Mouse (Mus musculus): Measurements from ENCODE around the gene Anks1b. TPM values are rescaled to one million over a fixed set of nuclear protein-coding genes. Genes with fewer than 3 reads are reported as not detected.

The Anks1b gene
- polyA plus RNA-seq, 1 experiment = 0.19 TPM

DNA sequence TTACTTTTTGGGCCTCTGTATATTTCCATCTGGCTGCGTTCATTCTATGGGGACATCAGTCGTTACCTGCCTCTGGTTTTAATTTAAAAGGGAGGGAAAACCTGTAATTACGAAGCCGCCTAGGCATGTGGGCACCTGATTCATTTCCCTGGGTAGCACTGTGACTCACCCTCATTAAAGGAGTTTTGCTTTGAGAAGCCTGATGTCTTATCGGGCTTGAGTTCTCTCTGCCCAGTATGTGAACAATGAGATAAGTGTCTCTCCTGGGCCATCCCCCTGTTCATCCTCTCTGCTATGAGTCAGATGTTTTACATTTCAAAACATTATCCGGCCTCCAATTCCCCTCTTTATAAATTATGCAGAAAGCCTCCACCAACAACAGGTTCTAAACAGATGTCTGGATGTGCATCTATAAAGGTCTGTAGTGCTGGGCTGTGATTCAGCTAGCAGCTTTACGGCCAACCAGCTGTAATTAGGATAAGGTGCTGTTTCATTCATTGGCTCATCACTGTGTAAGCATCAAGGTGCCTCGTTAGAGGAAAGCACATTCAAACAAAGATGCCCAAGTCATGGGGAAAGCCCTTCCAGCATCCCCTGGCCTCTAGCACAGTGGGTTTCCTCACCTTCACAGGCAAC is 507.5 kb downstream of the Anks1b start:
- Histone ChIP-seq H3K36me3 (ENCODE audit: control insufficient read depth, insufficient read depth, low read length) (no peaks in the 10 kb centered on the region), H3K4me3 (ENCODE audit: extremely low read depth, insufficient read depth, insufficient read length) (no peak overlapping the region), H3K27ac (ENCODE audit: insufficient read depth, low read length) (no peak overlapping the region), H3K27me3 (ENCODE audit: control insufficient read depth, insufficient read depth, low read length) (no peaks in the 10 kb centered on the region), H3K4me1 (ENCODE audit: control insufficient read depth, insufficient read depth, insufficient read length) (no peaks in the 10 kb centered on the region)
- 83% methylated on average over 8 of the region's 8 CpGs for WGBS
- no peak for DNase-seq (ENCODE audit: low read depth in 1 of 2, low spot score in 2 of 2)
- TF ChIP-seq CTCF (IDR thresholded peaks at IDR 0.05; ENCODE audit: extremely low read depth, insufficient read depth, insufficient read length, insufficient replicate concordance) (no peak), POLR2A (IDR thresholded peaks at IDR 0.05; ENCODE audit: low read depth, low read length) (no peak)

- Histone ChIP-seq H3K4me1 (ENCODE audit: control insufficient read depth, insufficient read depth, insufficient read length) (no peaks in the 10 kb centered on the region), H3K4me3 (ENCODE audit: extremely low read depth, insufficient read depth, insufficient read length) (no peak overlapping the region), H3K36me3 (ENCODE audit: control insufficient read depth, insufficient read depth, low read length) (no peaks in the 10 kb centered on the region), H3K27ac (ENCODE audit: insufficient read depth, low read length) (no peak overlapping the region), H3K27me3 (ENCODE audit: control insufficient read depth, insufficient read depth, low read length) (no peaks in the 10 kb centered on the region)
- 93% methylated on average over 4 of the region's 4 CpGs for WGBS
- no peak for DNase-seq (ENCODE audit: low read depth in 1 of 2, low spot score in 2 of 2)
- no peak for TF ChIP-seq CTCF (IDR thresholded peaks at IDR 0.05; ENCODE audit: extremely low read depth, insufficient read depth, insufficient read length, insufficient replicate concordance)
- no peak for TF ChIP-seq POLR2A (IDR thresholded peaks at IDR 0.05; ENCODE audit: low read depth, low read length)
Measured at GRCm38 (mm10) chr10:90400382-90400781, 527.1 kb downstream of the Anks1b start.

GRCm38 (mm10) chr10:90408484-90408883 is 535.2 kb downstream of the Anks1b start:
- H3K36me3 ChIP-seq (ENCODE audit: control insufficient read depth, insufficient read depth, low read length) = no peaks in the 10 kb centered on the region
- H3K27me3 ChIP-seq (ENCODE audit: control insufficient read depth, insufficient read depth, low read length) = no peaks in the 10 kb centered on the region
- WGBS = 78% methylated on average over 2 of the region's 2 CpGs
- no peak overlapping the region for H3K27ac ChIP-seq (ENCODE audit: insufficient read depth, low read length)
- DNase-seq (ENCODE audit: low read depth in 1 of 2, low spot score in 2 of 2) = no peak
- H3K4me3 ChIP-seq (ENCODE audit: extremely low read depth, insufficient read depth, insufficient read length) = no peak overlapping the region
- TF ChIP-seq POLR2A (IDR thresholded peaks at IDR 0.05; ENCODE audit: low read depth, low read length) = no peak
- no peak for TF ChIP-seq CTCF (IDR thresholded peaks at IDR 0.05; ENCODE audit: extremely low read depth, insufficient read depth, insufficient read length, insufficient replicate concordance)
- H3K4me1 ChIP-seq (ENCODE audit: control insufficient read depth, insufficient read depth, insufficient read length) = no peaks in the 10 kb centered on the region

GRCm38 (mm10) chr10:90431527-90431926 is 558.2 kb downstream of the Anks1b start:
- no peaks in the 10 kb centered on the region for H3K4me1 ChIP-seq (ENCODE audit: control insufficient read depth, insufficient read depth, insufficient read length)
- no peak for DNase-seq (ENCODE audit: low read depth in 1 of 2, low spot score in 2 of 2)
- H3K4me3 ChIP-seq (ENCODE audit: extremely low read depth, insufficient read depth, insufficient read length) = no peak overlapping the region
- TF ChIP-seq POLR2A (IDR thresholded peaks at IDR 0.05; ENCODE audit: low read depth, low read length) (no peak), CTCF (IDR thresholded peaks at IDR 0.05; ENCODE audit: extremely low read depth, insufficient read depth, insufficient read length, insufficient replicate concordance) (no peak)
- H3K27ac ChIP-seq (ENCODE audit: insufficient read depth, low read length) = no peak overlapping the region
- H3K27me3 ChIP-seq (ENCODE audit: control insufficient read depth, insufficient read depth, low read length) = no peaks in the 10 kb centered on the region
- 24% methylated on average over 5 of the region's 5 CpGs for WGBS
- H3K36me3 ChIP-seq (ENCODE audit: control insufficient read depth, insufficient read depth, low read length) = no peaks in the 10 kb centered on the region

DNA sequence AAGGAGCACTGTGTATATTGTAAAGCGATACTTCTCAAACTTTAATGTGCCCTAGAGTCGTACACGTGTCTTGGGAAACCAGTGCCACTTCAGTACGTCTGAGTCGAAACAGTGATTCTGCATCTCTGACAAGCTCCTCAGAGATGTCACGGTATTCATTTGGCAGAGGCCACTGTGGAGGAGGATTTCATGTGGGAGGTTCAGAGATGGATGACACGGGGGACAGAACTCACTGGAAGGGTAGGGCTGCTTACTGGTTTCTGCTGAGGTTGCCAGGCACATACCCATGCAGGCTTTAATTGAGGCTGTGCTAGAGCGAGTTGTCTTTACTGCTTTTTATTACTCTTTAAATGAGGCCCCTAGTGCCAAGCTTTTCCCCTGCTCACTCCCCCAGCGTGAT is 558.7 kb downstream of the Anks1b start:
- DNase-seq (ENCODE audit: low read depth in 1 of 2, low spot score in 2 of 2) = no peak

GRCm38 (mm10) chr10:90432479-90432878 is 559.2 kb downstream of the Anks1b start:
- no peaks in the 10 kb centered on the region for H3K4me1 ChIP-seq (ENCODE audit: control insufficient read depth, insufficient read depth, insufficient read length)
- no peak for DNase-seq (ENCODE audit: low read depth in 1 of 2, low spot score in 2 of 2)
- H3K27me3 ChIP-seq (ENCODE audit: control insufficient read depth, insufficient read depth, low read length) = no peaks in the 10 kb centered on the region
- H3K4me3 ChIP-seq (ENCODE audit: extremely low read depth, insufficient read depth, insufficient read length) = no peak overlapping the region
- H3K36me3 ChIP-seq (ENCODE audit: control insufficient read depth, insufficient read depth, low read length) = no peaks in the 10 kb centered on the region
- WGBS = 82% methylated on average over 12 of the region's 12 CpGs
- no peak overlapping the region for H3K27ac ChIP-seq (ENCODE audit: insufficient read depth, low read length)
- TF ChIP-seq POLR2A (IDR thresholded peaks at IDR 0.05; ENCODE audit: low read depth, low read length) (no peak), CTCF (IDR thresholded peaks at IDR 0.05; ENCODE audit: extremely low read depth, insufficient read depth, insufficient read length, insufficient replicate concordance) (no peak)

More for the DNA sequence above, 558.7 kb downstream of the Anks1b start:
- WGBS = 70% methylated on average over 9 of the region's 9 CpGs
- no peak overlapping the region for H3K27ac ChIP-seq (ENCODE audit: insufficient read depth, low read length)
- no peak overlapping the region for H3K4me3 ChIP-seq (ENCODE audit: extremely low read depth, insufficient read depth, insufficient read length)
- TF ChIP-seq CTCF (IDR thresholded peaks at IDR 0.05; ENCODE audit: extremely low read depth, insufficient read depth, insufficient read length, insufficient replicate concordance) = no peak
- no peak for TF ChIP-seq POLR2A (IDR thresholded peaks at IDR 0.05; ENCODE audit: low read depth, low read length)
- no peaks in the 10 kb centered on the region for H3K27me3 ChIP-seq (ENCODE audit: control insufficient read depth, insufficient read depth, low read length)
- no peaks in the 10 kb centered on the region for H3K4me1 ChIP-seq (ENCODE audit: control insufficient read depth, insufficient read depth, insufficient read length)
- no peaks in the 10 kb centered on the region for H3K36me3 ChIP-seq (ENCODE audit: control insufficient read depth, insufficient read depth, low read length)

- no peaks in the 10 kb centered on the region for H3K36me3 ChIP-seq (ENCODE audit: control insufficient read depth, insufficient read depth, low read length)
- H3K4me1 ChIP-seq (ENCODE audit: control insufficient read depth, insufficient read depth, insufficient read length) = no peaks in the 10 kb centered on the region
- no peak for TF ChIP-seq POLR2A (IDR thresholded peaks at IDR 0.05; ENCODE audit: low read depth, low read length)
- TF ChIP-seq CTCF (IDR thresholded peaks at IDR 0.05; ENCODE audit: extremely low read depth, insufficient read depth, insufficient read length, insufficient replicate concordance) = no peak
- H3K27me3 ChIP-seq (ENCODE audit: control insufficient read depth, insufficient read depth, low read length) = no peaks in the 10 kb centered on the region
- 47% methylated on average over 4 of the region's 4 CpGs for WGBS
- no peak overlapping the region for H3K4me3 ChIP-seq (ENCODE audit: extremely low read depth, insufficient read depth, insufficient read length)
- no peak overlapping the region for H3K27ac ChIP-seq (ENCODE audit: insufficient read depth, low read length)
- no peak for DNase-seq (ENCODE audit: low read depth in 1 of 2, low spot score in 2 of 2)
Measured at GRCm38 (mm10) chr10:90441036-90441435, 567.7 kb downstream of the Anks1b start.
